Mouse (Mus musculus) MEL-GATA-1-ER (cell line): Measurements from ENCODE around the gene Gm2035.
"Not testable (repeated sequence)": the region's sequence is repeated elsewhere in the genome, so short reads cannot be mapped to it uniquely, and the experiment has no call there.

ENCODE experiments used
- DNase-seq: peaks from one replicate; pipeline ENCODE4 v3.0.0-alpha.2; 2012; ENCODE audit warnings: low read depth; ENCODE audit errors: extremely low read depth

Gene Gm2035

DNA sequence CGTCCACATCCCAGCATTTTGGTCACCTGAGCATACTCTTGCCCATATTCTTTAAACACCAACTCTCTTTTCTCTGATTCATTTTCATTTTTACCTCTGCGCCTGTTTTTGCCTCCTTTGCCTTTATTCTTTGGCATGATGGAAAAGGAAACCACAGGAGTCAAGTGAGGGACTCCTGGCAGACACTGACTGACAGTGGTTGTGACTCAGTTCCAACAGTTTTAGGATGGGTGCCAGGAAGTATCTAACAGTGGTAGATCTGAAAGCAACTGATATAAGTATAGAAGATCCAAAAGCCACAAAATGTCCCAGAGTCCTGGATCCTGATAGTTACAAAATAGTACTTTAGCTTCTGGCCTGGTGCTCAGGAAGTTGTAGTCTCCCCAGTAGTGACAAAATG lies at the start of gene Gm2035:
Gene Gm2035 (minus strand): TSS at position 137 of the 400 bp plus-strand sequence.
- peak; percentile 82 for DNase-seq

DNA sequence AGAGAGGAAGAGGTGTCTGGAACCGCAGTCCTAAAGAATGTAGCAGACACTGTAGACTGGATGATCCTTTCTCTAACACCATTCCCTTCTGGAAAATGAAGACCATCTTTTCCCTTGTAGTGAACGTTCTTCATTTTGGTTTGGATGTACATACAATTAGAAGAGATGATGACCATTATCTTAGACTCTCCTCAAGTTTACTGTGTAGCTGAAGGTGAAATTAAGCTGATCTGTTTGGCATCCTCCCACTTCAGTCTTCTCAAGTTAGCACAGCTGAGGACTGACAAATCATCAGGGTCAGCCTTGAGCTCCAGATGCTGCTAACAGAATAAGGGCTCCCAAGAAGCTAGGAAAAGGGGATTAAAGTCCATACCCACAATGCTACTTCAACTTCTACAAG lies 34.1 kb upstream of the Gm2035 start, which contains the start of gene Gm2042:
Gene Gm2042 (plus strand): TSS at position 301 of the 400 bp plus-strand sequence.
- DNase-seq, result not testable (repeated sequence)

DNA sequence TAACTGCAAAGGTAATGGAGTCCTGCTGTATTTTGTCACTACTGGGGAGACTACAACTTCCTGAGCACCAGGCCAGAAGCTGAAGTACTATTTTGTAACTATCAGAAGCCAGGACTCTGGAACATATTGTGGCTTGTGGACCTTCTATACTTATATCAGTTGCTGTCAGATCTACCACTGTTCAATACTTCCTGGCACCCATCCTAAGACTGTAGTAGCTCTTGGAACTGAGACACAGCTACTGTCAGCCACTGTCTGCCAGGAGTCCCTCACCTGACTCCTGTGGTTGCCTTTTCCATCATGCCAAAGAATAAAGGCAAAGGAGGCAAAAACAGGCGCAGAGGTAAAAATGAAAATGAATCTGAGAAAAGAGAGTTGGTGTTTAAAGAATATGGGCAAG lies 24.6 kb downstream of the Gm2035 start, which contains the start of gene Gm2022:
Gene Gm2022 (plus strand): TSS at position 301 of the 400 bp plus-strand sequence.
- not testable (repeated sequence) for DNase-seq

DNA sequence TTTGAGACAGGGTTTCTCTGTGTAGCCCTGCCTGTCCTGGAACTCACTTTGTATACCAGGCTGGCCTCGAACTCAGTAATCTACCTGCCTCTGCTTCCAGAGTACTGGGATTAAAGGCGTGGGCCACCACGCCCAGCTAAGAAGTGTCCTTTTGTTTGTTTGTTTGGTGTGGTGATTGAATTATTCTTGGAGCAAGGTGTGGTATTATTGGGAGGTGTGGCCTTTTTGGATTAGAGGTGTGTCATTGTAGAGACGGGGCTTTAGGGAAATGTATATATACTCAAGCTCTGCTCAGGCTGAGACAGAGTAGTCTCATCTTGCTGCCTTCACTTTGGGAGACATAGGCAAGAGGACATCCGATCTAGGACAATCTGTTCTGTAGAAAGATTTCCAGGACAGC lies 45.9 kb downstream of the Gm2035 start, which contains the start of gene Gm2016:
Gene Gm2016 (plus strand): TSS at position 301 of the 400 bp plus-strand sequence.
- DNase-seq, result not testable (repeated sequence)
